Mouse (Mus musculus) ovary, postnatal 10 days (tissue): ENCODE measurements around the gene Cnnm1.
A peak's percentile ranks its signal among the peaks of the same experiment; 100 is the strongest.

ENCODE experiments used
- DNase-seq: peaks from one replicate; pipeline ENCODE4 v3.0.0; 2022; ENCODE audit warnings: low spot score

The Cnnm1 gene

GRCm38 (mm10) chr19:43440112-43440737 lies at the start of gene Cnnm1:
TSS of gene Cnnm1 (plus strand) at chr19:43440436.
- peak; percentile 9 for DNase-seq

DNA sequence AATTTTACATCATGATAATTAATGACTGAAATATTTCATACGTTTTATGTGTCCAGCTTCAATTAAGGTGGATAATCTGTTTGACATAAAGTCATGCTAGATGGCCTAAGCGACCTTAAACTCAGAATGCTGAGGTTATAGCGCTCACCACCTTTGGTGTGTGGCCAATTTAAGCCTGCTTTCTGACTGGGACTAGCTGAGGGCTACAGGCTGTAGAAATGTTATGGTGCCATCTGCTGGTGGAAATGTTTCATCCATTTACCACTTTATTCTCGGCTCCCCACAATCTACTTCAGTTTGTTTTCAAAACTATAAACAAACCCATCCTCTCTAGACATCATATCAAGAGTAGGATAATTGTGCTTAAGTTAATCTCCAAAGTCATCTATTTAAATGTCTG lies 43.9 kb upstream of the Cnnm1 start:
- no peak for DNase-seq

DNA sequence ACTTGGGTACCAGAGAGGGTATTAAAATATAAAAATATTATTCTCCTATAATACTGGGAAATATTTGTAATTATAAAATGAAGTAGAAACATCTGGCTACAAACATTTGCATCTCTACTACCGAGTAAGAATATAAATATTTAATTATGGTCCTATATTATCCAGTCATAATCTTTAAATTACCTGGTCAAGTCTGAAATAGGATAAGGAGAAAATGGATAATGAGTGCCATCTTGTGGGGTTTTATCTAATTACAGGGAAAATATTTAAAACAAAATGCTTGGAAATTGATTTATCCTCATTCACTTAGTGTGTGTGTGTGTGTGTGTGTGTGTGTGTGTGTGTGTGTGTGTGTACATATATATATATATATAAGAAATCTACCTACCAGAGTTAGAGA lies 33.1 kb upstream of the Cnnm1 start:
- no peak for DNase-seq

- DNase-seq: no peak
Observed at GRCm38 (mm10) chr19:43415565-43415964, 24.7 kb upstream of the Cnnm1 start.

DNA sequence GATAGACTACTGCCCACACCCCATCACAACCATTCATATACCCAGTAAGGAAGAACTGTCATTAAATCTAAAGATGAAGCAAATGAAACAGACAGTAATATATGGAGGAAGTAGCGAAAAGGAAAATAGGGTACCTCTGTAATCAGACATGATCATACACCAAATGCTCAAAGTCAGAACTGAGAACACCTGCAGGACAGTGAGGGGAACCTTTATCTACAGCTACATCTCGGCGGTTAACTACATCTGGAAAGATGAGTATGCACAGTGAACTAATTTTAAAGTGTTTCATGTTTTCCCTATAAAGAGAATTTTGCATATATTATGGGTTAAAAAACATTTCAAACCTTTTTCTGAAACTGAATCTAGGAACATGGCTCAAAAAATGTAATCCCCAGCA lies 19.7 kb upstream of the Cnnm1 start:
- no peak for DNase-seq

GRCm38 (mm10) chr19:43424082-43424481 lies 16.2 kb upstream of the Cnnm1 start:
- no peak for DNase-seq

GRCm38 (mm10) chr19:43427446-43428224 lies 12.6 kb upstream of the Cnnm1 start:
- DNase-seq: no peak

DNA sequence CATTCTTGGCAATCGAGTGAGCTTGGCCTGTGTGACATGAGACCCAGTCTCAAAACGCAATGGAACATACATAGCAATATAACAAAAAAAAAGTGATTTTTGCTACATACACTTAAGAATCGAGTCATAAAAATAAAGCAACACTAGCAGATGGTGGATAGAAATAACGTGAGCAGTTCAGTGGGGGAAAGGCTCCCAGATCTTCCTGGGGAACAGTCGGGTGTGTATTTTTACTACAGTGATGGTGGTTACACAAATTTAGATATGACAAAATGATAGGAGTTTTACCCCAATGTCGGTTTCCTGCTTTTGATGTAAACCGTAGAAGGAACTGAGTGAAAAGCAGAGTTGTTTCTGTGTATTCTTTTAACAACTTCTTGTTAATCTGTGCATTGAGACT lies 990 bp upstream of the Cnnm1 start:
- no peak for DNase-seq

DNA sequence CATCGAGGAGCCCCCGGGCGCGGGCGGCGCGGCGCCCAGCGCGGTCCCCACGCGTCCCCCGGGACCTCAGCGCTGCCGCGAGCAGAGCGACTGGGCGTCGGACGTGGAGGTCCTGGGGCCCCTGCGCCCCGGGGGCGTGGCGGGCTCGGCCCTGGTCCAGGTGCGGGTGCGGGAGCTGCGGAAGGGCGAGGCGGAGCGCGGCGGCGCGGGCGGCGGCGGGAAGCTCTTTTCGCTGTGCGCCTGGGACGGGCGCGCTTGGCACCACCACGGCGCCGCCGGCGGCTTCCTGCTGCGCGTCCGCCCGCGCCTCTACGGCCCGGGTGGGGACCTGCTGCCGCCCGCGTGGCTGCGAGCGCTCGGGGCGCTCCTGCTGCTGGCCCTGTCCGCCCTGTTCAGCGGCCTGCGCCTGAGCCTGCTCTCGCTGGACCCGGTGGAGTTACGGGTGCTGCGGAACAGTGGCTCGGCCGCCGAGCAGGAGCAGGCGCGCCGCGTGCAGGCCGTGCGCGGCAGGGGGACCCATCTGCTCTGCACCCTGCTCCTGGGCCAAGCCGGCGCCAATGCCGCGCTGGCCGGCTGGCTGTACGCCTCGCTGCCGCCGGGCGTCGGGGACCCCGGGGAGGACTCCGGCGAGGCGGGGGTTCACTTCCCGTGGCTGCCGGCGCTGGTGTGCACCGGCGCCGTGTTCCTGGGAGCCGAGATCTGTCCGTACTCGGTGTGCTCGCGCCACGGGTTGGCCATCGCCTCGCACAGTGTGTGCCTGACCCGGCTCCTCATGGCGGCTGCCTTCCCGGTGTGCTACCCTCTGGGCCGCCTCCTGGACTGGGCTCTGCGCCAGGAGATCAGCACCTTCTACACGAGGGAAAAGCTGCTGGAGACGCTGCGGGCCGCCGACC lies 778 bp downstream of the Cnnm1 start:
- no peak for DNase-seq

DNA sequence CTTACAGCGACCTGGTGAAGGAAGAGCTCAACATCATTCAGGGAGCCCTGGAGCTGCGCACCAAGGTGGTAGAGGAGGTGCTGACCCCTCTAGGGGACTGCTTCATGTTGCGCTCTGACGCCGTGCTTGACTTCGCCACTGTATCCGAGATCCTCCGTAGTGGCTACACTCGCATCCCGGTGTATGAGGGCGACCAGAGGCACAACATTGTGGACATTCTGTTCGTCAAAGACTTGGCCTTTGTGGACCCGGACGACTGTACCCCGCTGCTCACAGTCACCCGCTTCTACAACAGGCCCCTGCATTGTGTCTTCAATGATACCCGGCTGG lies 1.4 kb downstream of the Cnnm1 start:
- DNase-seq: no peak

DNA sequence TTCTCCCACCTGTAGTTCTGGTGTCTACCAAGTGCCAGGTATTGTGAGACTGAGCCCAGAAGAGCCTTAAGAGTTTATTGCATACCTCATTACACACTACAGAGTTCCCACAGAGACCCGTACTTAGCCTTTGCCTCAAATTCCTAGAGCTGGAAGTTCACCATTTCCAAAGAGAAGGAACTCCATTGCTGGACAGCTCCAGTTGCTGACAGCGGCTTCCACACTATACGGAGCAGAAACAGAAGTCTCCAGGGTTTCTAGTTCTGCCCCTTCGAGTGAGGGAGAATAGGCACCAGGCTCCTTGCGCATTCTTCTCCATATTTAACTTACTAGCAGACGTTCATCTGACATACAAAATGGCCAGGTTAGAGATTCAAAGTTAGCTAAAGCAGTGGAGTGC lies 2.0 kb downstream of the Cnnm1 start:
- DNase-seq: no peak

GRCm38 (mm10) chr19:43442906-43443305 lies 2.7 kb downstream of the Cnnm1 start:
- no peak for DNase-seq

DNA sequence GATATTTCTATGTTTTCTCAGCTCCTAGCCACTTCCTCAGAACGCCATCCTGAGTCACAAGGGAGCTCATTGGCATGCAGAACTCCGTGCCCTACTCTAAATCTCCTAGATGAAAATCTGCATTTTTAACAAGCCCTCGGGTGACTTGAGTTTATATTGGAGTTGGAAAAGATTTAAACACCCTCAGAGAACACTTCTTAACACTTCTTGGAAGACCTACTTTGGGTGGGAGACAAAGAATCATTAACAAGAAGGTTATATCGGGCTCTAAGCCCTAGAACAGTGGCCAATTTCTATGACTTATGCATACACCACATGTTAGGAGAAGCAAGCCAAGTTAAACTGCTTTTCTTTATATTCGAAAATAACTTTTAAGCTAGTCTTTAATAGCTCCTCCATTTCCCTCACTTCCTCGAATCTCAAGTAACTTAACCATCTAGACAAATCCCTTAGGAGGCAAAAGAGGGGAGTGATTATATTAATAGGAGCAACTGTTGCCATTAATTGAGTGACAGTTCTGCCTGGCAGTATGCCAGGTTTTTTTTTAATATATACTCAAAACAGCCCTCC lies 4.5 kb downstream of the Cnnm1 start:
- no peak for DNase-seq

DNA sequence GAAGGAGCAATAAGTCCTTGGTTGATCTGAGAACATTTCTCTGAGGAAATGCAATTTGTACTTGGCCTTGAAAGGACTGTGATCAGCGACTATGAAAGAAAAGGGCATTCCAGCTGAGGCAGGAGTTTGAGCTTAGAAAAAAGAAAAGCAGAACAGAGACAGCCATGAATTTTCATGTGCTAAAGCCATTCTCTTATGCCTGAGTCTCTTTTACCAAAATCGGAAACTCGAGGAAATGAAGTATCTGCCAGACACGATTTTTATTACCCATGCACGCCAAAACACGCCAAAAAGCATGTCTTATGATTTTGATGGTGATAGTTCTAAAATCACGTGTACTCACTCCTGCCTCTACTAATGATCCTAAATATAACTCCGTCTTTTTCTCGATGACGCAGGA lies 11.3 kb downstream of the Cnnm1 start:
- DNase-seq: no peak

GRCm38 (mm10) chr19:43452176-43452575 lies 11.9 kb downstream of the Cnnm1 start:
- DNase-seq: no peak

- no peak for DNase-seq
Observed at GRCm38 (mm10) chr19:43453025-43453424, 12.8 kb downstream of the Cnnm1 start.

- DNase-seq: no peak
Observed at GRCm38 (mm10) chr19:43459948-43460347, 19.7 kb downstream of the Cnnm1 start.

- DNase-seq: no peak
Observed at GRCm38 (mm10) chr19:43460481-43460880, 20.2 kb downstream of the Cnnm1 start.

- DNase-seq: no peak
Observed at GRCm38 (mm10) chr19:43462141-43462540, 21.9 kb downstream of the Cnnm1 start.

GRCm38 (mm10) chr19:43463546-43464293 lies 23.5 kb downstream of the Cnnm1 start:
- DNase-seq: no peak

GRCm38 (mm10) chr19:43464294-43464687 lies 24.1 kb downstream of the Cnnm1 start:
- DNase-seq: no peak

GRCm38 (mm10) chr19:43465076-43465475 lies 24.8 kb downstream of the Cnnm1 start:
- DNase-seq: no peak
